Mouse (Mus musculus) erythroblast, embryonic 14.5 days (primary cell): ENCODE results near the gene Tex9. TPM values are rescaled to one million over a fixed set of nuclear protein-coding genes. Genes with fewer than 3 reads are reported as not detected.

Experiments
- H3K27me3 ChIP-seq: 2 replicates; pipeline ENCODE4 v1.6.1; 2012; ENCODE audit warnings: inconsistent platforms; ENCODE audit not compliant: control insufficient read depth
- H3K36me3 ChIP-seq: 2 replicates; pipeline ENCODE4 v1.6.1; 2012; ENCODE audit warnings: mild to moderate bottlenecking, inconsistent platforms; ENCODE audit not compliant: control insufficient read depth
- H3K4me1 ChIP-seq: 2 replicates; pipeline ENCODE4 v1.6.1; 2012; ENCODE audit warnings: inconsistent platforms; ENCODE audit not compliant: control insufficient read depth
- H3K4me3 ChIP-seq: replicated peaks from 2 replicates; pipeline ENCODE3; 2012; ENCODE audit warnings: moderate library complexity, mild to moderate bottlenecking, inconsistent platforms
- H3K9me3 ChIP-seq: 2 replicates; pipeline ENCODE4 v1.6.1; 2012; ENCODE audit warnings: low read length, inconsistent platforms, mixed read lengths; ENCODE audit not compliant: control insufficient read depth
- GATA1 ChIP-seq: IDR thresholded peaks from 2 replicates; pipeline ENCODE4 v1.6.1; 2012; ENCODE audit warnings: low read length, inconsistent platforms, mixed read lengths
- TAL1 ChIP-seq: IDR thresholded peaks from 3 replicates; pipeline ENCODE4 v1.6.1; 2012; ENCODE audit warnings: low read length, inconsistent platforms, mixed read lengths
- polyA plus RNA-seq: library from polyadenylated mRNA; stranded (reverse); fragments of >175 nt; gene quantifications from 2 replicates; pipeline ENCODE4 v1.2.3, GENCODE M21; 2012

The Tex9 gene
- polyA plus RNA-seq = 0.08 and 0.13 TPM in 2 replicates

DNA sequence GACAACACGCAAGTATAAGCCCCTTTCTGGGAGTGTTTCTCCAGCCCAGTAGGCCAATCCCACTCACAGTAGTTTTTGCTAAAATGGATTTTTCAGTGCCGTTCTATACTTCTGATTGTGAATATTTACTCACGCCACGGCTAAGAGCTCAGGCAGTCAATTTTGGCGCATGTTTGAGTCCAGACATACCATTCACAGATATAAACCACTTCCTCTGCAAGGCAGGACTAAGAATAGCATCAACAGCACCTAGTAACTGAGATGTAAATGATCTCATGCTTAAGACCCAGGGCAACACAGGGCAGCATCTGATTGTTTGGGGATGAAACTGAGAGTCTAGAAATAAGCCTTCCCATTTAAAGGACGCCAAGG lies at the start of gene Tex9:
Gene Tex9 (minus strand): TSS at position 19 of the 372 bp plus-strand sequence.
- peaks cover 4% of the 10 kb centered on the region for H3K36me3 ChIP-seq
- TF ChIP-seq TAL1 = no peak
- no peak for TF ChIP-seq GATA1
- H3K4me3 ChIP-seq = peak within 1 kb of the TSS; percentile 94
- peaks cover 39% of the 10 kb centered on the region for H3K4me1 ChIP-seq
- no peaks in the 10 kb centered on the region for H3K27me3 ChIP-seq
- H3K9me3 ChIP-seq = no peaks in the 10 kb centered on the region

DNA sequence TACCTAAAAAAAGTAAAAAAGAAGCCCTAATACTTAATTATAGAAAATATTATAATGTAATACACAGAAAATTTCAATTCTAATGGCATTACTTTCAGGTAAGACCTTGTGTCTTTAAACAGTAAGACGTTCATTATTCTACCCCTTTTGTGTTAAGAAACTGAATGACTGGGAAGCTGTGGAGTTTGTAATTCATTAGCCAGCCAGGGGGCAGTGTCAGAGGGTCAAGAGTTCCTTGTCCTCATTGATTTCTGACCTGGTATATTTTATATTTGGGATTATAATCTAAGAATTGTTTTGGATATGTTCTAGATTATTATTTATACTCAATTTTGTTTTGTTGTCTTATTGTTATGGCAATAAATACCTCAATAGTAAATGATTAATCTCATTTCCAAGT lies 45.1 kb upstream of the Tex9 start:
- peaks cover 4% of the 10 kb centered on the region for H3K36me3 ChIP-seq
- TF ChIP-seq GATA1 (no peak), TAL1 (no peak)
- H3K4me1 ChIP-seq = peaks cover 11% of the 10 kb centered on the region
- H3K9me3 ChIP-seq = no peaks in the 10 kb centered on the region
- H3K27me3 ChIP-seq = no peaks in the 10 kb centered on the region
- no peak overlapping the region for H3K4me3 ChIP-seq

DNA sequence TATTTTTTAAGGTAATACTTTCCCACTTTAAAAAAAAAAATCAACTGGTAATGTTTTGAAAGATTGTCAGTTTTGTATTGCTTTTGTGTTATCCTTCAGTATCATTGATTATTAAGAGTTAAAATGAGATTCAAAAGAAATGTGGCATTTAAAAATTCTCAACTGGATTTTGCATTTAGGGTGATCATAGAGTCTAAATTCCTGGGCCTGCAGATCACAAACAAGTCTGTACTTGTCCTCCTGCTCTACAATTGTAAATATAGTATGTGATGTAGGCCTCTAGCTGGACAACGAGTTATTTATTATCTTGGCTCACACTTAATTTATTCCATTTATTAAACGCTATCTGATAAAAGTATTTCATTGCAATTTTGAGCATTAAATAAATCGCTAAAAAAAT lies 43.4 kb upstream of the Tex9 start:
- Histone ChIP-seq H3K4me3 (no peak overlapping the region), H3K4me1 (peaks cover 23% of the 10 kb centered on the region), H3K27me3 (no peaks in the 10 kb centered on the region), H3K36me3 (peaks cover 2% of the 10 kb centered on the region), H3K9me3 (no peaks in the 10 kb centered on the region)
- no peak for TF ChIP-seq TAL1
- TF ChIP-seq GATA1 = no peak

DNA sequence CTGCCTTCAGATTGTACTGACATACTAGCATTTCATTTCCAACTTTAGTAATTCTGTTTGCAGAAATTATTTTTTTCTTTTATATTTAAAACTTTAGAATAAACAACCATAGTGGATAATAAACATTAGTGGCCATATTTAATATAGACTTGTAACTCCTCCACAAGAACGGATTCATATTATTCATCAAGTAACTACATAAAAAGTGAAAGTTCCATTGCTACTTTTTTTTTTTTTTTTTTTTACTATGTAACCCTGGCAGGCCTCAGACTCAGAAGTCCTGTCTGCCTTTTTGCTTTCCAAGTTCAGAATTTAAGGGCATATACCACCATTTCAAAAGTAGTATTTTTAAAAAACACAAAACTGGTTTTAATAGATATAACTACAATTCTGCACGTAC lies 43.0 kb upstream of the Tex9 start:
- TF ChIP-seq TAL1 = no peak
- no peak for TF ChIP-seq GATA1
- H3K4me1 ChIP-seq = peaks cover 26% of the 10 kb centered on the region
- no peaks in the 10 kb centered on the region for H3K36me3 ChIP-seq
- no peaks in the 10 kb centered on the region for H3K9me3 ChIP-seq
- H3K4me3 ChIP-seq = no peak overlapping the region
- no peaks in the 10 kb centered on the region for H3K27me3 ChIP-seq

DNA sequence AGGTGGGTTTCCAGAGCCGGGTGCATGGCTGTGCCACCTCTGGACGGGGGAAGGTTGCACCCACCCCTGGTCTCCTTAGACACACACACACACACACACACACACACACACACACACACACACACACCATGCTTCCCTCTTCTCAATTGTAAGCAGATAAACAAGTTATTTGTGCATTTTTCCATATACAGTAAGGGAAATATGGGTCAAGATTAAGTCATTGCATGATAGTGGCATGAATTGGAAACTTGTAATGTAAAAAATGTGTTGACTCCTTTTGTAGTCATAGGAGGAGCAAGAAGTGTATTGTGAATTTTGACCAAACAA lies 41.0 kb upstream of the Tex9 start:
- Histone ChIP-seq H3K36me3 (no peaks in the 10 kb centered on the region), H3K4me3 (peak overlapping the region; percentile 93), H3K4me1 (peaks cover 28% of the 10 kb centered on the region), H3K27me3 (no peaks in the 10 kb centered on the region), H3K9me3 (no peaks in the 10 kb centered on the region)
- TF ChIP-seq TAL1 (no peak), GATA1 (no peak)

DNA sequence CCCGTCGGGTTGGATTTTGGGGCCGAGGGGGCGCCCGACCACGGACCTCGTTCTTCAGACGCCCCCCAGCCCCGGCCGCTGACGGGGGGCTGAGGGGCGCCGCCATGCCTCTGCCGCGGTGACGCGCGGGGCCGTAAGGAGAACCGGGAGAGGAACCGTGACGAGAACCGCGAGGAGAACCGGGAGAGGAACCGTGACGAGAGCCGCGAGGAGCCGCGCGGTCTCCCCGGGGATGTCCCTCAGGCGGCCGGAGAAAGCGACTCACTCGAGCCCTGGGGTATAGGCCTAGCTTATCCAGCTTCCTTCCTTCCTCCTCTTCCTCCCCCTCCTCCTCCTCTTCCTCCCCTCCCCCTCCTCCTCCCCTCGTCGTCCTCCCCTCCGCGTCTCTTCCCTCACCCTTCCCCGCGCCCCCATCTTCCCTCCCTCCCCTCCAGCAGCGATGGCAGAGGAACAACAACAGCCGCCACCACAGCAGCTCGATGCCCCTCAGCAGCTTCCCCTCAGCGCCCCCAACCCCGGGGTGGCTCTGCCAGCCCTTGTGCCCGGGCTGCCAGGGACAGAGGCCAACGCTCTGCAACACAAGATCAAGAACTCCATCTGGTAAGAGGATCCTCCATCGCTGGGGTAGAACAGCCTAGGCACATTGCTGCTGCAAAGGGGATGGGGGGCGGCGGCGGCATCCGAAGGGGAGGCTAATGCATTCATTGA lies 40.5 kb upstream of the Tex9 start:
- Histone ChIP-seq H3K4me3 (peak overlapping the region; percentile 93), H3K36me3 (no peaks in the 10 kb centered on the region), H3K27me3 (no peaks in the 10 kb centered on the region), H3K4me1 (peaks cover 28% of the 10 kb centered on the region), H3K9me3 (no peaks in the 10 kb centered on the region)
- no peak for TF ChIP-seq GATA1
- no peak for TF ChIP-seq TAL1

DNA sequence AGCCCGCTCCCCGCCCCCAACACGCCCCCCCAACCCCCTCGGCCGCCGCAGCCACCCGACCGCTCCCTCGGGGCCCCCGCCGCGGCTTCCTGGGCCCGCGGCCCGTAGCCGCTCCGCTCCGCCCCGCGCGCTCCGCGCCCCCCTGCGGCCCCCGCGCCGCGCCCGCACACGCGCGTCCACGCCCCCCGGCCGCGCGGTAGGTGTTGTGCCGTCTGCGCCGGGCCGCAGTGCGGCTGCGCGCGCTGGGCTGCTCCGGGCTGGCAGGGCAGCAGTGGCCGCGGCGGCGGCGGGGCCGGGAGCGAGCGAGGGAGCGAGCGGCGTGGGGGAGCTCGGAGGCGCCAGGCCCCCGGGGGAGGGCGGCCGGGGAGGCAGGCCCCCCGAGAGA lies 40.0 kb upstream of the Tex9 start, which contains the start of gene Rfx7:
Gene Rfx7 (plus strand): TSS at position 245 of the 385 bp plus-strand sequence.
- TF ChIP-seq GATA1 (no peak), TAL1 (no peak)
- H3K27me3 ChIP-seq = no peaks in the 10 kb centered on the region
- H3K36me3 ChIP-seq = no peaks in the 10 kb centered on the region
- H3K4me3 ChIP-seq = peak within 1 kb of the TSS; percentile 93
- H3K4me1 ChIP-seq = peaks cover 28% of the 10 kb centered on the region
- H3K9me3 ChIP-seq = no peaks in the 10 kb centered on the region

DNA sequence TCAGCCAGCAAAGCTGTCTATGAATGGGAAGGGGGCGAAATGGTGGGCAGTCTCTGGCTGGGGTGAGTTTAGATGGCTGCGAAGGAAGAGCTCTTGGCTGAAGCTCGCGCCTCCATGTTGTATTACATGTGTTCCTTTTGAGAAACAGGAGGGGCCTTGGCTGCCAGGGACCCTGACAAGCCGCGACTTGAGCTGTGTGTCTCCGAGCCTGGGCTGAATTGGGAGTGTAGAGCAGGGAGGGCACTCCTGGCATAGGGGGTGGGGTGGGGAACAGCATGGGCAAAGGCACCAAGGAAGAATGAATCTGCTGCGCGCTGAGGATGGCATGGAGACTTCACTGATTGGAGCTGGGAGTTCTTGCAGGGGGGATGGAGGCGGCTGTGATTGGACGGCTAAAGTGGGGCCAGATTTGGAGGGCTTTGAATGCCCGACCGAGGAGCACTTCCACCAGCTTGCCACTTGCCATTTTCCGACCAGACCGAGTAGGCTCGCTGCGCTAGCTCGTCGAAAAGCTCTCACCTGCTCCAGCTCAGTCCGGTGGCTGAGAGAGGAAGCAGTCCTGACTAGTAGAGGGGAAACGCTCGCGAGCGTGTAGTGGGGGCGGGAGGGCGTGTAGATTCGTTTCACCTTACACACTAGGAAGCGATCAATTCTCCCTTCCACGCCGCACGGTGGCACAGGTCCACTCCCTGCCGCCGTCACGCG lies 39.4 kb upstream of the Tex9 start:
- Histone ChIP-seq H3K27me3 (no peaks in the 10 kb centered on the region), H3K4me3 (peak overlapping the region; percentile 93), H3K4me1 (peaks cover 28% of the 10 kb centered on the region), H3K9me3 (no peaks in the 10 kb centered on the region), H3K36me3 (no peaks in the 10 kb centered on the region)
- TF ChIP-seq GATA1 (no peak), TAL1 (no peak)

DNA sequence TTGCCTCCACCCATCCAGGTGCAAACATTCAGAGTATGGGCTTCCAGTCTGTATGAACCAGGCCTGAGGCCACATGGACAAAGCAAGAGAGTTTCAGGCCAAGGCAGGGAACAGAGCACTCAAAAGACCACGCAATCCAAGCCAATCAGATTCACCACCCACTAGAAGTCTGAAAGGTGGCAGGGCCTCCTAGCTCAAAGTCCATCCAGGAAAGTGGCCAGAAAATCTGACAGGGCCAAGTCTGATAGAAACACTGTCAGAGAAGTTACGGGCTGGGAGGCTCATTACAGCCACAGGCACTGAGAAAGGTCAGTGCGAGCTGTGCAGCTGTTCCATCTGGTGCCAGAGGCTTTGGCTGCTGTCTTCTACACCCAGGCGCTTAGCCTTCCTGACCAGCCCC lies 38.8 kb upstream of the Tex9 start:
- Histone ChIP-seq H3K27me3 (no peaks in the 10 kb centered on the region), H3K36me3 (no peaks in the 10 kb centered on the region), H3K4me3 (peak overlapping the region; percentile 93), H3K4me1 (peaks cover 28% of the 10 kb centered on the region), H3K9me3 (no peaks in the 10 kb centered on the region)
- TF ChIP-seq GATA1 (no peak), TAL1 (no peak)

DNA sequence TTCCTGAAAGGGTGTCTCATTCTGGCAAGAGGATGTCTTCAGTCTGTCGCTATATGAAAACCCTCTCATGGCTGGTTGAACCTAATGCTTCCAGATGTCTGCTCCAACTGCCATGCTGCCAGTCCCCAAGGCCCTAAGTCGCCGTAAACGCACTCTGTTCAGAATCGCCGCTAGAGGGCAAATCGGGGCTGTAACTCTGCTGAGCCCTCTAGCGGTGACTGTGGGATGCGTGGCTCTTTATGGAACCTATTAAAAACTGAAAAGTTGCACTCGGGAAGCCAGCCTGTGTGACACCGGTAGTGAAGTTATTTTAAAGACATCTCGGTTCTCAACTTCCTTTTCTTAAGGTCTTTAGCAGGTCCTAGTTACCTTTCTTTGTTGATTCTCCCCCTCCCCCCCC lies 38.2 kb upstream of the Tex9 start:
- Histone ChIP-seq H3K4me3 (no peak overlapping the region), H3K9me3 (no peaks in the 10 kb centered on the region), H3K36me3 (no peaks in the 10 kb centered on the region), H3K4me1 (peaks cover 28% of the 10 kb centered on the region), H3K27me3 (no peaks in the 10 kb centered on the region)
- TF ChIP-seq TAL1 (no peak), GATA1 (no peak)
